Mouse (Mus musculus): ENCODE results near the gene Lhfpl2. TPM values are rescaled to one million over a fixed set of nuclear protein-coding genes. Genes with fewer than 3 reads are reported as not detected.

Lhfpl2 gene
- total RNA-seq, 2 experiments from 2014 or later = 59.1 to 60.8 TPM

- no peak for DNase-seq (ENCODE audit: low spot score in 2 of 2)
These were observed 7.9 kb downstream of the Lhfpl2 start for GRCm38 (mm10) chr13:94065276-94066050.

- no peak for DNase-seq (ENCODE audit: low spot score in 2 of 2)
These were observed 9.2 kb downstream of the Lhfpl2 start for GRCm38 (mm10) chr13:94066626-94067275.

- no peak for DNase-seq (ENCODE audit: low spot score in 2 of 2)
These were observed 10.7 kb downstream of the Lhfpl2 start for GRCm38 (mm10) chr13:94068308-94068707.

DNA sequence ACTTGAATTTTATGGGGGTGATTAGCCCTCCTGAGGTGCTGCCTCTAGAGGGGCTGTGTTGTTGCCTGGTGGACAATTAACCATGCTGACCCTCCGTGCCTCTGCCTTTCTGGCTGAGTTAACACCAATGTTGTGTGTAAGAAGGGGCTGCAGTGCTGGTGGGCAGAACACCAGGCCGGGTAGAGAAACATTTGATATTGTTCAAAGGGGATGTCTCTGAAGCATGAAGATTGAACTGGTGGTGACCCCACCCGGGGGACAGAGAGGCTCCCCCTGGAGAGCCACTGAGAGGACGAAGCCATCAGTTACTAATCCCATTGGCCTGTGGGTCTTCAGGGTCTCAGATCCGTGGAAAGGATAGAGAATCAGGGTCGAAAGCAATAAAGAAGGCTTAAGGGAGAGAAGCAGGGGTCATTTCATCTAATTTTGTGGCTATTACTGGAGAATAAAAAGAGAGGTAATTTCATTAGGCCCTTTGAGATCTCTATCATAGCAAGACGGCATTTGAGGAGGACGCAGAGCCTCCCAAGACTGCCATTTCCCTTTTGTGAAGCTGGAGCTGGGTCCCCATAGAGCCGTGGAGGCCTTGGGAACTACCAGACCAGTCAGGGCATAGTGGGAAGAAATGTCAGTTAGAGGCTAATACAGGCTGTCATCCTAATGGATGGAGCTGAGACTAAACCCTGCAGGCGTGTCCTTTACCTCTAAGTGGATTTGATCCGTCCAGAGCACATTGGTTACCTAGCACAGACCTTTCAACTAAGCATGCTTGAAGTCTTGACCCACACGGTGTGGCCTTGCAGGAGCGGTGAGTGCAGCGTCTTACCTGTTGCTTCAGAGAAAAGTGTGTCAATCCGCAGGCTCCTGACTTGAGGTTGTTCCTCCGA lies 12.1 kb downstream of the Lhfpl2 start:
- DNase-seq (ENCODE audit: low spot score in 2 of 2) = no peak

DNA sequence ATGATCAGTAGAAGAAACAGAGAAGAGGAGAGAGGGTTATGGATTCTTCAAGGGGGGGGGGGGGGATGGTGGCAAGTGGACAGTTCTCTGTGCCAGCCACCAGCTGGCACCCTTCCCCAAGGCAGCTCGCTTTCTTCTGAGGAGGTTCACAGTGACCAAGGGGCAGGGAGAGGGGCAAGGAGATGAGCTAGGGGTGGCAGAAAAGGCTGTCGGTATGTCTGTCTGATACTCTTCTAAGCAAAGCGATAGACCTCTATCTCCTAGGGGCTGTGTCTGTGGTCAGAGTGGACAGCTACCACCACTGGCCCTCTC lies 12.7 kb downstream of the Lhfpl2 start:
- no peak for DNase-seq (ENCODE audit: low spot score in 2 of 2)

DNA sequence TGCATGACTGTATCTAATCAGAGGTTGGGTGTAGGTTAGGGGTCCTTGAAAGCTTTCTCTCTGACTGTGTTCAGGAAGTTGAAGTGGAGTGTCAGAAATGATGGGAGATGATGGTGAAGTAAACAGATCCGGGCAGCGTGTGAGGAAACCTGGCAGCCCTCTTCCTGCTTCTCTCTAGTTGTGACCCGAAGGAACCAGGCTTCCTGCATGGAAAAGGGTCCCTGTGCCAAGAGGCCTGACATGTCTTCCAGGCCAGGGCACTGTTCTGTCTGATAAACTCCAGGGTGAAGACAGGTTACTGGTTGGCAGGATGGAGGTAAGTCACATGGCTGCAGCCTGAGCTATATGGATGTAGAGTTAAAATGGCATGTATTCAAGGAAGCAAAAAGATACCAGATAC lies 13.3 kb downstream of the Lhfpl2 start:
- DNase-seq (ENCODE audit: low spot score in 2 of 2) = no peak

DNA sequence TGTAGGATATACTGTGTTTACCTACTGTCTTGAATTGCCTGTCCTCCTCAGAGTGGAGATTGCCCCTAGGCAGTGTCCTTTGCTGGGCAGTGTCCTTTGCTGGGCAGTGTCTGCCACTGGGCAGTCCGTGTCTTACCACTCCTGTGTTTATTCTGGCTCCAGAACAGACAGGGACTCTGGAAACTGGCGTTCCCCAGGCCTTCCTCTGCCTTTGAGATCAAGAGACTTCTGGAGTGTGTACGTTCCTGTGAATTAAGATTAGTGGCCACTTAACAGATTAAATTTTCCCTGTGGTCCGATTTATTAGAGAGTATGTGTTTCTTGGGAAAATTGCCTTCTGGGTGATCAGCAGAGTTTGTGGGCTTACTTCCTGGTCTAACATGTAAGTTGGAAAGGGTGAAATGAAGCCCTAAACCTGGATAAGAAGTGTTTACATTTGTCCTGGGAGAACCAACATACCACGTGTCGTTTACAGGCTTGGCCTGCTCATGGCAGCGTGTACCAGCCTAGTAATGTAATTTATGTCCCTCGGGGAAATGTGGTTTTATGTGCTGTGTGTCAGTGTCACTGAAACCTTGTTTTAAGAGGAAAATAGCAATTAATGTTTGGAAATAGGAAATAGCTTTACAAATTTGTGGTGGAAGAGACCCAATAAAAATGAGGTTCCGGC lies 15.6 kb downstream of the Lhfpl2 start:
- DNase-seq (ENCODE audit: low spot score in 2 of 2) = no peak

DNA sequence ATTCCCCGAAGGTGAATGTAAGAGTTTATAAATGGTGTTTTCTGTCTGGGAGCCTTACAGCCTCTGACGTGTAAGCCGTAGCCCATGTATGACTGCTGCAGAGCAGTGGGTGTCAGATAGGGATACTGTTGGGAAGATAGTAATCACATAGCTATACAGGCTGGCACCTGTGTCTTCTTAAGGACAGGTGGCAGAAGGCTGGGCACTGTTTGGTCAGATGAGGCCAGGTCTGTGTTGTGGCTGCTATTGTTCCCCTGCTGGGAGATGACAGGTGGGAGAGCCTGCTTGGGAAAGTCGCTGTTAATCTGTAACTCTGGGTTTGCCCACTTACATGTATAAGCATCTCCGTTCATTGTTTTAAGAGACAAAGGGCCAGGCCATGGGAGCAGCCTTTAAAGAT lies 16.1 kb downstream of the Lhfpl2 start:
- DNase-seq (ENCODE audit: low spot score in 2 of 2) = no peak

GRCm38 (mm10) chr13:94075181-94075580 lies 17.6 kb downstream of the Lhfpl2 start:
- no peak for DNase-seq (ENCODE audit: low spot score in 2 of 2)

- DNase-seq (ENCODE audit: low spot score in 2 of 2) = no peak
These were observed 19.8 kb downstream of the Lhfpl2 start for GRCm38 (mm10) chr13:94077136-94078018.

DNA sequence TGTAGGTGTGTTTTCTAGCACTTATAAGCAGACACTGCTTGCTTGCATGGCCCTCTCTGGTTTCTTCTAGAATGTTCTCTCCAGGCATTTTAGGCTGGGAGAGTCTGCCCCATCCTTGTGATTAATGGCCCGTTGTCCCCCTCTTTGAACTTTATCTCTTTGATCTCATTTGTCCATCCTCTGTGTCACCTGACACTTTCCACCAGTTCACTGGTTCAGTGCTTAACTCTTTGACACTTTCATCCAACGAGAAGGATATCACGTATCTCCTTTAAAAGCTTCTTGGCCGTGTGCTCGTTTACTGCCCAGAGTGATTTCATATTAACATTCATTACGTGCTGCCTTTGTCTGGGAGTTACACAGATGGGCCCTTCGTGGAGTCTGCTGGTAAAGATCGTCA lies 25.6 kb downstream of the Lhfpl2 start:
- DNase-seq (ENCODE audit: low spot score in 2 of 2) = no peak

GRCm38 (mm10) chr13:94084220-94085126 lies 26.9 kb downstream of the Lhfpl2 start:
- no peak for DNase-seq (ENCODE audit: low spot score in 2 of 2)

GRCm38 (mm10) chr13:94086090-94086808 lies 28.7 kb downstream of the Lhfpl2 start:
- DNase-seq (ENCODE audit: low spot score in 2 of 2) = no peak

DNA sequence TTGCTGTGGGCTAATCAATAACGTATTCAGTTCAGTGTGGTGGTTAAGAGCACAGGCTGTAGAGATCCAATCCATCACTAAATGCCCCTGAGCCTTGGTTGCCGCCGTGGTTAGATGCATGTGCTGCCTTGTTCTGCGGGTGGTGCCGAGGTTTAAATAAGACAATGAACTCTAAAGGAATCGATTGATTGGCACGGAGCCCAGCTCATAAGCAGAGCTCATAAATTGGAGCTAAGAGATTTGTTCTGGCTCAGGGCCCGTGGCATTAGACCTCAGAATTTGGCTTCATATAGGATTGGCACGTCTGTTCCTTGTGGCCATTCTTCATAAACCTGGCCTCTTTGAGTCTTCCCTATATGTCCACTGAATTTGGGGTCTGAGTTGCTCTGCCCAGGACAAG lies 29.5 kb downstream of the Lhfpl2 start:
- no peak for DNase-seq (ENCODE audit: low spot score in 2 of 2)

- DNase-seq (ENCODE audit: low spot score in 2 of 2) = no peak
These were observed 31.2 kb downstream of the Lhfpl2 start for GRCm38 (mm10) chr13:94088788-94089187.

- no peak for DNase-seq (ENCODE audit: low spot score in 2 of 2)
These were observed 31.7 kb downstream of the Lhfpl2 start for GRCm38 (mm10) chr13:94089286-94089685.

GRCm38 (mm10) chr13:94091366-94091765 lies 33.8 kb downstream of the Lhfpl2 start:
- DNase-seq (ENCODE audit: low spot score in 2 of 2) = no peak

GRCm38 (mm10) chr13:94094176-94094575 lies 36.6 kb downstream of the Lhfpl2 start:
- DNase-seq (ENCODE audit: low spot score in 2 of 2) = no peak

DNA sequence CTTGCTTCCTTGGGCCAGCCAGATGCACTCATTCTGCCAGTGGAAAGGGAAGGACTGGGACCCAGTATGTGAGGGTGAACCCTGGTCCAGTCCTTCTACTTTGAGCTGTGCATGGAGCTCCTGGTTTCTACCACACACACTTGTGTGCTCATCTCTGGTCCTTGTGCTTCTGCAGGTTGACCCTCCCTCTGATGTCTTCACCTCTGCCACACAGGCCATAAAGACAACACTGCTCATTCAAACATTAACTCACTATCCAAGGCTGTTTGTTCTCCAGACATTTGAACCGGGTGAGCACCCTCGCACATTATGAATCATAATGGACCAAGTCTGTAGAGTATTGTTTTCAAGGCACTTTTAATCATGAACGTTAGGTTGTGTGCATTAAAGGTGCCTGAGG lies 37.0 kb downstream of the Lhfpl2 start:
- DNase-seq (ENCODE audit: low spot score in 2 of 2) = no peak

All from adrenal gland, postnatal 4 days (tissue).